Mouse (Mus musculus) kidney, adult 9 months (tissue): ENCODE results near the gene Isca1.
"Not testable (repeated sequence)": the region's sequence is repeated elsewhere in the genome, so short reads cannot be mapped to it uniquely, and the experiment has no call there.

Source experiments
- DNase-seq: peaks from one replicate; pipeline ENCODE4 v3.0.0; 2022

Isca1 gene

GRCm38 (mm10) chr13:59746164-59746563, 23.4 kb downstream of the Isca1 start:
- no peak for DNase-seq

DNA sequence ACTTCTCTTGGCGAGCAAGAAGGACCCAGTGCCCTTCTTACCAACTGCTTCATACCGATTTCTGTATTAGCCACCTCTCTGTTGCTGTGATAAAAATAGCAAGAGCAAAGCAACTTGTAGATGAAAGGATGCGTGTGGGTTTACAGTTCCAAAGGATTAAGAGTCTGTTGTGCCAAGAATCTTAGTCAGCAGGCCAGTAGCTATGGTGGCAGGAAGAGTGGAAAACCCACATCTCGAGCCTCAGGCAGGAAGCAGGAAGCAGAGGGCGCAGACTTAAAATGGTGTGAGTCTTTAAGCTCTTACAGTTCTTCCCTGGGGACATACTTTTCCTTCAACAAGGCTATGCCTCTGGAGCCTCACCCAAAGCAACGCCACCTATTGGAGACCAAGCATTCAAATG, 24.1 kb downstream of the Isca1 start:
- no peak for DNase-seq

- no peak for DNase-seq
Observed at GRCm38 (mm10) chr13:59741697-59742096, 27.9 kb downstream of the Isca1 start.

DNA sequence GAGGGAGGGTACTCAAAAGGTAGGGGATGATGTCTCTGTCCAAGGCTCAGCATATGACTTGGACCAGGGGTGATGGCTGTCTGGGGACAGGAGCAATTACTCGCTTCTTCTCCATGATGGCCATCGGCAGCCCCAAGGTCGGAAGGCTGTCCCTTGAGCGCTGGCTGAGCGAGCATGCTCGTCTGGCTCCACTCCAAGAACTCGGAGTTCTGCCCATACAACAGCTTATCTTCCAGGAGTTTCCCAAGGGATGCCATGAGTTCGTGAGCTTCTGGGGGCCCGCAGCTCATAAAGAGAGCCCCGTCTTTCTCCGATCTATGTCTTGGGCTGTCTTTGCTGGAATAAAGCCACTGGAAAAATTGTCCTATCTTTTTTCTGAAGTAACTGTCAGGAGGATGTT, 28.5 kb downstream of the Isca1 start:
- DNase-seq: no peak

DNA sequence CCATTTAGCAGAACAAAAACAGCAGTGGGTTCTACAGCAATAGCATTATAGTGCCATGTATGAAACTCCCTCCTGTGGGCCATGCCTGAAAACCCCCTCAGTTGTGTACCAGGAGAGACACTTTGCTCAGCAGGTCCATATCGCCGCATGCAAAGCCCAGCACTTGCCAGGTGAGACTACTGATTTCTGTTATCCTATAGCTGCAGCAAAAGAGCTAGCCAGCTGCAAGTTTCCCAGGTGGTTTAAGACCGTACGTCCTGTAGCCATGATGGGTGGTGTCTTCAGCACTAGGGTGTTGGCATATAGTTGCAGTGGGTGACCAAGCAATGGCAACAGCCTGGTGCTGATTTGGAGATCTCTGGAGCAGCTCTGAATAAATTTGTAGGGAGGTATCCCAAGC, 30.2 kb downstream of the Isca1 start:
- no peak for DNase-seq

DNA sequence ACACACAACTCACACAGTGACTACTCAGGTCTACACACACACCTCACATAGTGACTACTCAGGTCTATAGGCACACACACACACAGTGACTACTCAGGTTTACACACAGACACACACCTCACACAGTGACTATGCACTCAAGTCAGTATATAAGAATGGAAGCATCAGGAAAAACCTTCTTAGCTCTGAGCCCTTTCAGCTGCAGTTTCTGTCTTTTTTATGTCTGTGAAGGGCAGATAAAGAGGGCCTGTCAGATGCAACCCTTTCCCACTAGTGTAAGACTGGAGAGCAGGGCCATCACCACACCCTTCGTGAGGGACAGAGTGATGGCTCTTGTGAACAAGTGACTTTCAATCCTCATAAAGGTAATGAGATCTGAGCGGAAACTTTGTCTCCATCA, 31.2 kb downstream of the Isca1 start:
- no peak for DNase-seq

DNA sequence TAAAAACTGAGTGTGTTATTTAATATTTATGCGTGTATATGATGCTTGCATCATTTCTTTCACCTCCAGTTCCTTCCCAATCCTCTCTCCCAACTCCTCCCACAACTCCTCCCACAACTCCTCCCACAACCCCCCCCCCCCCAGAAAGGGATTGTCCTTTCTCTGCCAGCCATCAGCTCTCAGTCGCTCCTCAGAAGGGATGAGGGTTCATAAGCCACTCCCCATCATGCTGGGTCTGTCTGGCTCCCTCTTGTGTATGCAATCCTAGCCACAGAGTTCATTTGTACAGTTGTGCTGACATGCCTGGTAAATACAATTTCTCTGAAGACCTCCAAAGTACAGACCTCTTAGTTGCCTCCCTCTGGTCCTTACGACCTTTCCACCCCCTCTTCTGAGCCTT, 34.4 kb downstream of the Isca1 start:
- no peak for DNase-seq

DNA sequence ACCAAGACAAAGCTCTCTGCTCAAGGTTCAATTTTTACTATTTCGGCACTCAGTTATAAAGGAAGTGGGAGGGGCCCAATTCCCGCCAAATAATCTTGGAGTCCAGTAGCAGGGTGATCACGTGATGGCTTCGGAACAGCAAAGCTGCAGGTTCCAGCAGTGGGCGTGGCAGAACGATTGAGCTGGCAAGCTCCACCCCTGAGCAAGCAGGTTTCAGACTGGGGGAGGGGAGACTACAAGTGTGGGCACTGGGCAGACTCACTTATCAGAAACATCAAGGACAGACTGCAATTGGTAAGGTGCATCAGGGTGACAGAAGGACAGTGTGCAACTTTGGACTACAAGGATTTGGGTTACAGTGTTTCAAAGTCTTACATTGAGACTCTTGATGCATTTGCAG, 35.3 kb downstream of the Isca1 start:
- DNase-seq: peak; percentile 19

DNA sequence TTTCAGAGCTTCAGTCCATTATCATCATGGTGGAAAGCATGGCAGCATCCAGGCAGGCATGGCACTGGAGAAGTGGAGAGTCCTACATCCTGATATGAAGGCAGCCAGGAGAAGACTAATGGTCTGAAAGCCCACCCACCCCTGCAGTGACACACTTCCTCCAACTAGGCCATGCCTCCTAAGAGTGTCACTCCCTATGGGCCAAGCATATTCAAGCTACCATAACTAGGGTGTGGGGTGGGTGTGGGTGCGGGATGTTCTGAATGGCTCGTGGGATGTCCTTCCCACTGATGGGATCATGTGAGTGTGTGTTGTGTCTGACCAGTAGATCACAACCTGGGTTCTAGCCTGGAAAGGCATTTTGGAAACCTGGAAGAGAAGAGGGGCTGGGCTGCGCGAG, 35.7 kb downstream of the Isca1 start:
- no peak for DNase-seq

DNA sequence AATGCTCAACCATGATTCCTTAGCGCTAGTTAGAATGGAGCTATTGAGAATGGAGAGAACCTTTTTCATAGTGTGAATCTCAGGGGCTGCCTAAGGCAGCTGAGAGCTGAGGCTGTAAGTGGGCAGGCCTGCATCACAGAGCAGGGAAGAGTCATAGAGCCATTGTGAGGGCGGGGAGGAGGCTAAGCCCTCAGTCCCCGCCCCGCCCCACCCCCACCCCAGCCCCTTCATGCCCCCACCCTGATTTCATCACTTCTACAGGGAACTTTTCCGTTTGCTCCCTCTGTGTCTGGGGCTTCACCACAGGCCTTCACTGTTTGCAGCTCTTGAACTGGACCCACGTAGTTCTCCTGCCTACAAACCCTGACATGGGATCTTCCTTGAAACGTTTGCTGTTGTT, 38.0 kb downstream of the Isca1 start, which contains the start of gene Spata31d1d:
Gene Spata31d1d, minus strand, starts transcription at position 101 of the 400 bp plus-strand sequence.
- no peak for DNase-seq

- DNase-seq: peak; percentile 81
Observed at GRCm38 (mm10) chr13:59728378-59729093, 41.1 kb downstream of the Isca1 start.

GRCm38 (mm10) chr13:59726139-59726867, 43.3 kb downstream of the Isca1 start:
- DNase-seq: no peak

- DNase-seq: not testable (repeated sequence)
Observed at GRCm38 (mm10) chr13:59722089-59722488, 47.5 kb downstream of the Isca1 start.

GRCm38 (mm10) chr13:59719475-59719874, 50.1 kb downstream of the Isca1 start:
- DNase-seq: no peak

DNA sequence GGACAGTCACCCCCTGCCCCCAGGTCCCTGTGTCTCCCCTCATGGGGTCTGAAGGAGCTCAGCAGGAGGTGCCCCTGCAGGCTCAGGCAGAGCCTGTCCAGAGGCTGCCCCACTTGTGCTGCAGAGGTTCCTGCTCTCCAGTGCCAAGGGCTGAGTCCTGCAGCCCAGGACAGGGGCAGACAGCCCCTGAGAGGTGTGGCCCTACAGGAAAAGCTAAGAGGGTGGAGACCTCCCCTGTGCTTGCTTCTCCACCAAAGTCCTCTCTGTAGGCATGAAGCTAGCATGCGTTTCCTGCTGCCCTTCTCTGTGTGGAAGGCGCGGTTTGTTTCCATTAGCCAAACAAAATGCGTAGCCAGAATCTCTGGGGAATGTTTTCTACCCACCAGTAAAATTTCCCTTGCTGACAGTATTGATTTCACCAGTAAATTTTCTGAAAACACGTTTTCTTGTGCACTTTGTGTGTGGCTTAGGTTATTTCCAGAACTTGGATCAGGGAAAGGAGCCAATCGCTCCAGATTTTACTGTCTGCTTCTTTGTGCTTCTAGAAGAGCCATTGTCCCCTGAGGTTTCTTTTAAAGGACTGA, 50.7 kb downstream of the Isca1 start:
- DNase-seq: peak; percentile 24

- no peak for DNase-seq
Observed at GRCm38 (mm10) chr13:59713710-59714109, 55.9 kb downstream of the Isca1 start.

- not testable (repeated sequence) for DNase-seq
Observed at GRCm38 (mm10) chr13:59711984-59712383, 57.6 kb downstream of the Isca1 start, which contains the start of gene Spata31d1b. Spata31d1b (plus strand) TSS chr13:59712284.

GRCm38 (mm10) chr13:59710230-59710629, 59.4 kb downstream of the Isca1 start, which contains the start of gene Spata31d1a:
Spata31d1a (minus strand) TSS chr13:59710330.
- DNase-seq: no peak
